23 mouse cellular contexts compared by ENCODE assay signal in genomic region chr16:17641301-17641700, GRCm38 (mm10). TPM values are rescaled to one million over a fixed set of nuclear protein-coding genes. Genes with fewer than 3 reads are reported as not detected.
DNase-seq lines count a peak whose midpoint lies in the region; TF ChIP-seq lines count a peak whose summit lies in the region.
"Had no signal": no experiment of that assay in that cellular context is flagged by ENCODE, and none has a peak within 500 bp of the region (broad histone marks: within the 10 kb centered on the region; RNA-seq: fewer than 3 reads in every experiment).

No protein-coding gene starts in this region.

- H3K27ac ChIP-seq in cerebellum, adult 2 months (ENCODE audit: insufficient read depth, low read length), result peak overlapping the region; percentile 63
- H3K27ac ChIP-seq: gastrocnemius, adult 2 months; heart, embryonic 15.5 days; hindbrain, embryonic 15.5 days; intestine, embryonic 15.5 days; limb, embryonic 15.5 days had no signal

- TF ChIP-seq POLR2A in cerebellum, adult 2 months (IDR thresholded peaks at IDR 0.05; ENCODE audit: borderline replicate concordance, insufficient read depth, low read length), result no peak

- DNase-seq in cerebellum, adult 2 months, result peak; percentile 38 to 44
- DNase-seq in cerebellum, adult 8-10 months, result no peak
- DNase-seq in kidney, adult 8-10 months, result peak; percentile 31 to 37
- no peak for DNase-seq in kidney, postnatal 4 days
- DNase-seq in cerebellum, postnatal 14 days, result peak; percentile 32 to 49
- DNase-seq in kidney, postnatal 36 days, result peak; percentile 45 to 51
- DNase-seq in gastrocnemius, adult 8-10 months (ENCODE audit: low spot score in 2 of 2), result no peak
- DNase-seq: B cell, adult 2 months; gastrocnemius, adult 2 months; heart, postnatal 4 days; liver, postnatal 0 days; lung, postnatal 10 days; midbrain, embryonic 14.5 days; right cerebral cortex, postnatal 25 days; thymus, adult 18-20 months; thymus, postnatal 4 days had no signal

- H3K4me1 ChIP-seq in cerebellum, adult 2 months (ENCODE audit: control insufficient read depth, insufficient read depth, low read length), result peaks cover 34% of the 10 kb centered on the region

- WGBS in cerebellum, adult 2 months, result 77% methylated on average over 6 of the region's 6 CpGs

- no peak overlapping the region for H3K4me3 ChIP-seq in cerebellum, adult 2 months (replicated peaks; ENCODE audit: insufficient read depth, low read depth, low read length)
- H3K4me3 ChIP-seq: gastrocnemius, adult 2 months; heart, embryonic 15.5 days; hindbrain, embryonic 15.5 days; intestine, embryonic 15.5 days; limb, embryonic 15.5 days; myocyte had no signal

- no peak for TF ChIP-seq CTCF in cerebellum, adult 2 months (IDR thresholded peaks at IDR 0.05; ENCODE audit: borderline replicate concordance, insufficient read depth, low read depth, low read length)

- H3K27me3 ChIP-seq in cerebellum, adult 2 months (ENCODE audit: control insufficient read depth, insufficient read depth, low read length), result no peaks in the 10 kb centered on the region
- H3K27me3 ChIP-seq: heart, embryonic 15.5 days; hindbrain, embryonic 15.5 days; intestine, embryonic 15.5 days; limb, embryonic 15.5 days had no signal

RNA-seq across cellular contexts. Expression of gene Ccdc74a, which starts 5.0 kb away (rescaled TPM):
- polyA plus RNA-seq in cerebellum, adult 2 months (2012; rRNA removed), result 112 and 123 TPM in 2 replicates
- under 1 TPM in 2 of 4 experiments, not detected in 2; 0.41 to 0.81 TPM for total RNA-seq in gastrocnemius, adult 8-10 months (2022)
- total RNA-seq: granulocyte monocyte progenitor cell, adult 5-6 weeks; megakaryocyte, adult 5-6 weeks had no signal

RNA-seq across cellular contexts. Expression of gene Smpd4, which starts 22.1 kb away (rescaled TPM):
- polyA plus RNA-seq in cerebellum, adult 2 months (2012; rRNA removed), result 113 and 125 TPM in 2 replicates
- 10 to 100 TPM in 3 of 4 experiments, 1 to 10 TPM in 1; 8.8 to 13.8 (median 12.1) TPM for total RNA-seq in gastrocnemius, adult 8-10 months (2022)

RNA-seq across cellular contexts. Expression of gene Slc7a4, which starts 58.3 kb away (rescaled TPM):
- 40.8 and 46.2 TPM in 2 replicates for polyA plus RNA-seq in cerebellum, adult 2 months (2012; rRNA removed)
- total RNA-seq in gastrocnemius, adult 8-10 months (2022), result under 1 TPM in 2 of 4 experiments, not detected in 2; 0.19 to 0.40 TPM

Comparison
In these comparisons a context has a peak if more than half of its experiments do, and no peak if none do; other contexts are left out.
1. DNase-seq: peak in cerebellum, adult 2 months (2 of 2), kidney, adult 8-10 months (2 of 2), cerebellum, postnatal 14 days (2 of 2) and kidney, postnatal 36 days (2 of 2); none in cerebellum, adult 8-10 months (single experiment), kidney, postnatal 4 days (0 of 2) and gastrocnemius, adult 8-10 months (0 of 2).